Mouse (Mus musculus): ENCODE measurements around the gene Kcnf1. TPM values are rescaled to one million over a fixed set of nuclear protein-coding genes. Genes with fewer than 3 reads are reported as not detected.

Kcnf1 gene
- total RNA-seq, 2 experiments from 2014 or later = 0.33 to 0.51 TPM

DNA sequence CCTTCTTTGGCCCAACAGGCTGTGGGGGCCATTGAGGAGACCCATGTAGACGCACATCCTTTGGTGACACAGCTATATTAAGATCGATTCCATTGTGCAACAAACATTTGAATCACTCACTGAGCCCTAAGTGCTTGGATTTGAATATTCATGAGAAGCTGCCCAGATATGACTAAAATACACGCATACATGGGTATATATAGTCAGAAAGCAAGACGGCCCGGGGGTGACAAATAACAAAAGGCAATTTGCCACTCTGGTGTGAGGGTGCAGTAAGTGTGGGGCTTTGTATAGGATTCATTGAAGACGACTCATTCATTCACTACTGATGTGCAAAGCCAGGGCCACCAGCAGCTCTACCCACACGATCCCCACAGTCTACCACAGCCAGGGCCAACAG lies 17.1 kb downstream of the Kcnf1 start:
- DNase-seq (ENCODE audit: low spot score in 2 of 2) = no peak

DNA sequence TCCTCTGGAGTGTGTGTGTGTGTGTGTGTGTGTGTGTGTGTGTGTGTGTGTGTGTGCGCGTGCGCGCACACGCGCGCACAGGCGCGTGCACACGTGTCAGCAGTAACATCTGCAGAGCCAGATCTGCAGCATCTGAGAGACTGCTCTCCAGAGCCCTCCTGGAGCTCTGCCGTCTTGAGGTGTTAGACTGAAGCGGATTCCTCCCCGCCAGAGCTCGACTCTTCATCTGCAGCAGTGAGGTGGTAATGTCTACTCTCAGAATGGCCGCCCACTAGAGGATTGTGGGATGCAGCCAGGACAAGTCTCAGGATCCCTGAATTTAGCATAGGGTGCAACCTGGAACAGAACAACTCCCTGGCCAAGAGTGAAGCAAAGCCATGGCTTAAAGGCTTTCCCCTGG lies 19.1 kb downstream of the Kcnf1 start:
- no peak for DNase-seq (ENCODE audit: low spot score in 2 of 2)

DNA sequence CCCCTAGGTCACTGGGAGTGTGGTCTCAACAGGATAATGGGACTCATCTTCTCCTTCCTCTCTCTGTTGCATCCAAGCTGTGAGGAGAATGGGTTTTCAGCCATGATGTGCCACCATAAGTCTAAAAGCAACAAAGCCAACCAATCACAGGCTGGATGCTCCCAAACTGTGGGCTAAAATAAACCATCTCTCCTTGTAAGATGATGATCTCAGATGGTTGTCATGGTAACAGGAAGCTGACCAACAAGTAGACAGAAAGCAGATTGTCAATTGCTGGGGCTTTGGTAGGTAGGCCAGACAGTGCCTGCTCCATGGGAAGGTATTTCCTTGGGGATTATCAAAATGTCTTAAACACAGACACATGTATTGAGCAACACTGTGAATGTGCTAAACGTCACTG lies 20.9 kb downstream of the Kcnf1 start:
- no peak for DNase-seq (ENCODE audit: low spot score in 2 of 2)

DNA sequence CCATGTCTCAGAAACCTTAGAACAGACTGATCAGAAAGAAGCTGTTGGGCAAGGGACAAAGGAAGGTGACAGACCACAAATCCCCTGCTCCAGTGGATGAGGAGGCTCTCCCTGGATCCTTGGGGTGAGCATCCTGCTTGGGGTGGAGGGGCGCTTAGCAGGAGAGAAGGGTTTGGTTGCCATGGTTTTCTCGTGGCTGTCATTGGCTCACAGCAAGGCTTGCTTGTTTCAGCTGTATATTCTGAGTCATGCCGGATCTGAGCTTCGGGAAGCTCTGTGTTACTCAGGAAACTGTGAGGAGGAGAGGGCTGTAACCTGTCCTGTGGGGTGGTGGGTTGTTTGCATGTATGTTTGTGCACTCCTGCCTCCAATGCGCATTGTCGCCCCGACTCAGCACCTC lies 23.8 kb downstream of the Kcnf1 start:
- DNase-seq (ENCODE audit: low spot score in 2 of 2) = no peak

DNA sequence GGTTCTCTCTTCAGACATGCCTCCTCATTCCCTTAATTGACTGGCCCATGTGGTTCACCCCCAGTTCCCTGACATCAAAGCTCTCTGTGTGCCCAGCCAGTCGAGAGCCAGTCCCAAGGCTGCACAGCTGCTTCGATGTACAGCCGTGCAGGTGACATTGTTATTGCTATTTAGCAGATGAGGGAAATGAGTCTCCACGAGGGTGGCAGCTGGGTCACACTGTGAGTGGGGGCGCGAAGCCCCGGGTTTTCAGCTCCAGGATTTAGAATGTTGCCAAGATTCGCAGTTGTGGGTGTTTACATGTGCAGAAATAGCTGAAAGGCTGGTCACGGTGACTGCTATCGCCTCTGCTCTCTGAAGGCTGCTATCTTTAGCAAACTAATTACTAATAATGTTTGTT lies 27.8 kb downstream of the Kcnf1 start:
- DNase-seq (ENCODE audit: low spot score in 2 of 2) = no peak

DNA sequence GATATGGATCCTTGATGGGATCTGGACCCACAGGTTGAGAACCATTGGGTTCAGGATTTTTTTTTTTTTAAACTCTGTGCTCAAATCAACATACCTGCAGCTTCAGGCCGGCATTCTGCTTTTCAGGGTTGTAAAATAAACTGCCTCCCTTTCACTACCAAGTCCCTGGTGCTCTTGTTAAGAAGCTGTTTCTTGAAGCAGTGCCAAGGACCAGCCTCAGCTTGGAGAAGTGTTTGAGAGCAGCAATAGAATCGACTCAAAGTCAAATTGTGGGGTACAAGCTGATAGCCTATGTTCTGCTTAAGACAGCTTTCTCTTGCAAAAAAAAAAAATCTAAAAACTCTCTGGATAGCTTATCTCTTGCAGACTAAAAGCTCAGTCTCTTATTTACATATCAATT lies 34.9 kb downstream of the Kcnf1 start:
- no peak for DNase-seq (ENCODE audit: low spot score in 2 of 2)

DNA sequence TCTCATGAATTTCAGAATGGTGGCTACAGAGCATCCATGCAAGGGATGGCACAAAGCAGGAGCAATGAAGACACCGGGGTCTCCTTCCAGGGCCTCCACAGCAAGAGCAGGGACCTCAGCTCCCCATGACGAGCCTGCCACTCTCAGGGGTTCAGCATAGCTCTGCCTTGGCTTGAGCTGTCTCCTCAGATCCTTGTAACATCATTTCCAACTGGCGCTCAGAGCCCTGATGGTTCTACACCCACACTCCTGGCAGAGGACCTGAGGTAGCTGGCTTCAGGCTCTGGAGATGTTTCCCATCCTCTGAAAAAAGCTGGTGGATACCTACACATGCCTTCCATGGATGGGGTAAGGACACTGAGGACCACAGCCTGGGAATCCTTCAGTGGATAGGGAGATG lies 36.3 kb downstream of the Kcnf1 start:
- DNase-seq (ENCODE audit: low spot score in 2 of 2) = no peak

DNA sequence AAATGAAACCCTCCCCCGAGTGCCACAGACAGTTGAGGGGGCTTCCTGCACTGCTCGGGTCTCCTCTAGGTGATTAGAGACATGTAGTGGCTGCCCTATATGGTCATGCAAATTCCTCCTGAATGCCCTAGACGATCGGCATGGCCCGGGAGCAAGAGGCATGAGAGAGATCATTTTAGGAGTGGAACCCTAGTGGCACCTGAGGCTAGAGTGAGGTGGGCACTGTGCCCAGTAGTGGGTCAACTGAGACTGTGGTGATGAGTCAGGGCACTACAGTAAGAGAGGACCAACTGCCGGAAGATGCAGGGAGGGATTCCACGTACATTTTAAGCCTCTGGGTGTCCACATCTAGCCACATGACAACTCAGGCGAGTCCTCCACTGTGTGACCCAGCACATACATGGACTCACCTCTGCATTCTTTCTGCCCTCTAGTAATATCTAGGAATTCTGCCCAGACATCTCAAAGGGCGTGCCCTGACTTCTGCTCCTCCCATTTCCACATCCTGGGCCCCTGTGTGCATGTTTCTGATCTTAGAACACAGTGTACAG lies 42.1 kb downstream of the Kcnf1 start:
- no peak for DNase-seq (ENCODE audit: low spot score in 2 of 2)

DNA sequence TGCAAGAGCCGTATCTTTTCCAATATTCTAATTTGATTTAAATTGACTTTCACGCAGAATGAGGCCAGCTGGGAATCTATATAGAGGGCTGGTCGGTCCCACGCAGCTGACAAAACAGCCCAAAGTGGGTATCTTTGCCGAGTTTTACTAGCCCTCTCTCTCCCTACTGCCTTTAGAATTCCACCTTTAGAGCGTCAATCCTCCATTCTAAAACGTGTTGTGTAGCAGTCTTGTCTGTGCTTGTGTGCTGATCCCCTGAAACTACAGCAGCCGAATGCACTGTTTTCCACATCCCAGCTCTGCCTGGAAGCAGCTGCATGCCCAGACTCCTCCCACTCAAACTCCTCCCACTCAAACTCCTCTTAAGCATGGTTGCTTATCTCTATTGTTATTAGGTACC lies 44.4 kb downstream of the Kcnf1 start:
- DNase-seq (ENCODE audit: low spot score in 2 of 2) = no peak

DNA sequence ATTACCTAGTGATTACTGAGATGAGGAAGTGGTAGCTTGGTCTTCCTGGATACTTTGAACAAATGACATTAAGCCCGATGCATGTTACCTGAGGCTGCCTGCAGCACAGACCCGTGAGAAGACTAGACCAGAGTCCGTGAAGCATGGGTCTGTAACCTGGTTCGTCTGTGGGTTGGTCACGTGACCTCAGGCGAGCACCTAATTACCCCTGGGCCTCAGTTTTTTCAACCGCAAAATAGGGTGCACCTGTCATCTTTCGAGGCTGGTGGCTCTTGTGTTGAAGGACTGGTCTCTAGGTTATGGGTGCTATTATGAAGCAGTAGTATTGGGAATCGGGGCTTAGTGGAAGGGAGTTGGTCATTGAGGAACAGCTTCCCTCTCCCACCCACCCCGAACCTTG lies 45.1 kb downstream of the Kcnf1 start:
- no peak for DNase-seq (ENCODE audit: low spot score in 2 of 2)

DNA sequence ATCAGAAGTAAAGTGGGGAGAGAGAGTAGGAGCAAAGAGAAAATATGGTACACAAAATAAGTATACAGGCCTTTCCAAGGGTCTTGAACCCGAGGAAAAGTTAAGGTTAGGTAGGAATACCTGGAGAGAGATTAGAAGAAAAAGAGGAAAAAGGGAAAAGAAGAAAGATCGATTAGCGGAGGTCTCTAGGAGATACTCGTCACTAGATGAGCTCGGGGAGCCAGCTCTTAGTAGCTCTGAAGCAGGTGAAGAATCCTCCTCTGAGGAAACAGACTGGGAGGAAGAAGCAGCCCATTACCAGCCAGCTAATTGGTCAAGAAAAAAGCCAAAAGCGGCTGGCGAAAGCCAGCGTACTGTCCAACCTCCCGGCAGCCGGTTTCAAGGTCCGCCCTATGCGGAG lies 53.8 kb downstream of the Kcnf1 start:
- DNase-seq (ENCODE audit: low spot score in 2 of 2) = peak in 1 of 2 experiments; percentile 12

Other genes starting within 250 kb of the Kcnf1 start
- 10 to 100 TPM; 10.7 to 11.4 TPM for gene Pqlc3, start 176.5 kb downstream of the Kcnf1 start, total RNA-seq (2021)
- gene 2410004P03Rik, start 165.2 kb downstream of the Kcnf1 start, total RNA-seq (2021) = not detected
- gene Pdia6, start 89.7 kb upstream of the Kcnf1 start, total RNA-seq (2021) = 100 to 1,000 TPM; 175 to 178 TPM
- gene Atp6v1c2, start 152.5 kb upstream of the Kcnf1 start, total RNA-seq (2021) = 1 to 10 TPM; 1.4 to 2.1 TPM
- 10 to 100 TPM; 16.7 to 17.8 TPM for gene Nol10, start 171.6 kb upstream of the Kcnf1 start, total RNA-seq (2021)